Mouse (Mus musculus) small intestine, adult 2 months (tissue): ENCODE results near the gene Mcat. TPM values are rescaled to one million over a fixed set of nuclear protein-coding genes. Genes with fewer than 3 reads are reported as not detected.

Source experiments
- H3K27ac ChIP-seq: fragments of 200-500 bp; 2 replicates; pipeline ENCODE4 v1.5.1; 2012; ENCODE audit warnings: low read depth, low read length, control low read depth, inconsistent platforms; ENCODE audit not compliant: insufficient read depth
- H3K27me3 ChIP-seq: fragments of 200-500 bp; 2 replicates; pipeline ENCODE4 v1.6.1; 2012; ENCODE audit warnings: mild to moderate bottlenecking, moderate library complexity, low read length, inconsistent platforms; ENCODE audit not compliant: control insufficient read depth, insufficient read depth
- H3K36me3 ChIP-seq: fragments of 200-500 bp; 2 replicates; pipeline ENCODE4 v1.6.1; 2012; ENCODE audit warnings: mild to moderate bottlenecking, low read length, control low read depth, inconsistent platforms; ENCODE audit not compliant: control insufficient read depth, insufficient read depth
- H3K4me1 ChIP-seq: fragments of 200-500 bp; 2 replicates; pipeline ENCODE4 v1.6.1; 2012; ENCODE audit warnings: low read length, inconsistent platforms, mixed read lengths; ENCODE audit not compliant: control insufficient read depth, insufficient read depth, insufficient read length
- H3K4me3 ChIP-seq: fragments of 200-500 bp; 2 replicates; pipeline ENCODE4 v1.5.1; 2012; ENCODE audit warnings: low read depth, mild to moderate bottlenecking, control low read depth, inconsistent platforms, low read length, moderate library complexity
- CTCF ChIP-seq: fragments of 200-500 bp; IDR thresholded peaks from 2 replicates; pipeline ENCODE4 v1.5.1; 2012; ENCODE audit warnings: low read depth, mild to moderate bottlenecking, control low read depth, inconsistent platforms, low read length, moderate library complexity, mixed read lengths; ENCODE audit not compliant: insufficient replicate concordance, insufficient read length; ENCODE audit errors: extremely low read depth
- POLR2A ChIP-seq: fragments of 200-500 bp; IDR thresholded peaks from 2 replicates; pipeline ENCODE4 v1.6.1; 2012; ENCODE audit warnings: low read depth, mild to moderate bottlenecking, control low read depth, inconsistent platforms, low read length, moderate library complexity
- WGBS: fragments of 180-500 bp; shearing (Covaris S2); methylation state at CpG from one replicate; pipeline ENCODE4 v1.1.7; 2018; 5-methylcytosine and 5-hydroxymethylcytosine counted together
- polyA plus RNA-seq: library from polyadenylated mRNA; depleted of rRNA; stranded (reverse); fragments of >200 nt; gene quantifications from 2 replicates; pipeline ENCODE4 v1.2.3, GENCODE M21; 2012

Mcat gene
- polyA plus RNA-seq, 1 experiment = 15.1 TPM

GRCm38 (mm10) chr15:83560941-83561477, 2.6 kb downstream of the Mcat start:
- Histone ChIP-seq H3K4me3 (no peak overlapping the region), H3K4me1 (peaks cover 6% of the 10 kb centered on the region; the same call in 1 of the 2 replicates), H3K27me3 (no peaks in the 10 kb centered on the region), H3K27ac (no peak overlapping the region), H3K36me3 (no peaks in the 10 kb centered on the region)
- WGBS = 69% methylated on average over 5 of the region's 5 CpGs
- no peak for TF ChIP-seq CTCF
- no peak for TF ChIP-seq POLR2A

- WGBS = under 1% methylated on average over 74 of the region's 74 CpGs
- Histone ChIP-seq H3K36me3 (no peaks in the 10 kb centered on the region; the same call in 1 of the 2 replicates), H3K4me1 (peaks cover 2% of the 10 kb centered on the region; the same call in 1 of the 2 replicates), H3K4me3 (peak overlapping the region; percentile 92), H3K27me3 (no peaks in the 10 kb centered on the region), H3K27ac (peak overlapping the region; percentile 51; the same call in 1 of the 2 replicates)
- TF ChIP-seq CTCF (no peak), POLR2A (peak; percentile 70)
These were observed 8.2 kb downstream of the Mcat start for GRCm38 (mm10) chr15:83555161-83555974.

GRCm38 (mm10) chr15:83553831-83554230, 9.8 kb downstream of the Mcat start:
- Histone ChIP-seq H3K36me3 (peaks cover 7% of the 10 kb centered on the region), H3K27ac (no peak overlapping the region), H3K4me3 (no peak overlapping the region), H3K27me3 (no peaks in the 10 kb centered on the region), H3K4me1 (peaks cover 2% of the 10 kb centered on the region; the same call in 1 of the 2 replicates)
- TF ChIP-seq CTCF (no peak), POLR2A (no peak)

GRCm38 (mm10) chr15:83550137-83550536, 13.4 kb downstream of the Mcat start:
- H3K36me3 ChIP-seq = peaks cover 23% of the 10 kb centered on the region
- H3K27me3 ChIP-seq = no peaks in the 10 kb centered on the region
- no peak for TF ChIP-seq POLR2A
- TF ChIP-seq CTCF = no peak
- no peak overlapping the region for H3K27ac ChIP-seq
- no peak overlapping the region for H3K4me3 ChIP-seq
- 78% methylated on average over 2 of the region's 2 CpGs for WGBS
- H3K4me1 ChIP-seq = peaks cover 2% of the 10 kb centered on the region; the same call in 1 of the 2 replicates

GRCm38 (mm10) chr15:83547144-83547543, 16.4 kb downstream of the Mcat start:
- WGBS = 92% methylated on average over 8 of the region's 8 CpGs
- Histone ChIP-seq H3K4me3 (no peak overlapping the region), H3K36me3 (peaks cover 23% of the 10 kb centered on the region), H3K27ac (no peak overlapping the region), H3K4me1 (no peaks in the 10 kb centered on the region), H3K27me3 (no peaks in the 10 kb centered on the region)
- TF ChIP-seq POLR2A = no peak
- TF ChIP-seq CTCF = no peak

GRCm38 (mm10) chr15:83546029-83546428, 17.6 kb downstream of the Mcat start:
- H3K27ac ChIP-seq = no peak overlapping the region
- 87% methylated on average over 7 of the region's 7 CpGs for WGBS

GRCm38 (mm10) chr15:83541647-83542287, 21.8 kb downstream of the Mcat start:
- H3K4me1 ChIP-seq = no peaks in the 10 kb centered on the region
- peaks cover 3% of the 10 kb centered on the region for H3K36me3 ChIP-seq
- TF ChIP-seq CTCF (no peak), POLR2A (no peak)
- H3K27ac ChIP-seq = no peak overlapping the region
- no peaks in the 10 kb centered on the region for H3K27me3 ChIP-seq
- WGBS = 65% methylated on average over 9 of the region's 9 CpGs
- H3K4me3 ChIP-seq = no peak overlapping the region

More at GRCm38 (mm10) chr15:83546029-83546428, 17.6 kb downstream of the Mcat start:
- no peaks in the 10 kb centered on the region for H3K4me1 ChIP-seq
- peaks cover 23% of the 10 kb centered on the region for H3K36me3 ChIP-seq
- no peak overlapping the region for H3K4me3 ChIP-seq
- no peaks in the 10 kb centered on the region for H3K27me3 ChIP-seq
- TF ChIP-seq POLR2A (no peak), CTCF (no peak)
